Mouse (Mus musculus): ENCODE data around the gene Setd6.

DNA sequence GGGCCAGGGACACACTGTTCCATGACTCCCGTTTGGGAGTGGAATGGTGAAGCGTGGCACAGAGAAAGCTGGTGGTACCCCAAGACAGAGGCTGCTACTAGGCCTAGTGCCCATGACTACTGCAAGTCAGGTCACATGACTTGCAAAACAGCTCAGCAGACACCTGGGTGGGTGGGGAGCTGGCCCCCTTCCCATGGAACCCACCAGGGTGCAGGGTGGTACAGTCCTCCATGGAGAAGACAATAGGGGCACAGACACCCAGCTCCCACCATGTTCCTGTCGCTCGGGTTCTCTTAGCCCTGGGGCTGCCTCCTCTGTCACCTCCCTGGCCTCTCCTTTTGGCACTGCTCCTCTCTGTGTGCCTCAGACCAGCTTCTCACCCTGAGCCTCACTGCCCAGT lies 13.9 kb upstream of the Setd6 start:
- TF ChIP-seq CTCF (IDR thresholded peaks at IDR 0.05; ENCODE audit: insufficient read depth, low read length) (no peak), POLR2A (IDR thresholded peaks at IDR 0.05; ENCODE audit: borderline replicate concordance, extremely low read depth, low read depth, low read length) (no peak)
